Mouse (Mus musculus) ES-E14 (cell line): ENCODE results near the gene Pard3. TPM values are rescaled to one million over a fixed set of nuclear protein-coding genes. Genes with fewer than 3 reads are reported as not detected.
A peak's percentile ranks its signal among the peaks of the same experiment; 100 is the strongest.

Experiments used
- DNase-seq: peaks from one replicate; pipeline ENCODE4 v3.0.0-alpha.2; 2013; ENCODE audit warnings: low read depth, low spot score
- H3K27ac ChIP-seq: 2 replicates; pipeline ENCODE4 v1.5.1; 2012; ENCODE audit warnings: low read depth, mild to moderate bottlenecking, low read length, moderate library complexity, mixed read lengths; ENCODE audit not compliant: poor library complexity, insufficient read depth, severe bottlenecking
- H3K36me3 ChIP-seq: 2 replicates; pipeline ENCODE4 v1.6.1; 2012; ENCODE audit warnings: mild to moderate bottlenecking, low read length, moderate library complexity, mixed read lengths; ENCODE audit not compliant: control insufficient read depth, poor library complexity, insufficient read depth, severe bottlenecking
- H3K4me1 ChIP-seq, 2 experiments: fragments of 150-350 bp in 1 of 2; sonication (generic) in 1 of 2; 2 replicates each; pipeline ENCODE4 v1.6.1; 2012; ENCODE audit warnings: low read length in 2 of 2, mild to moderate bottlenecking in 1 of 2, mixed read lengths in 1 of 2; ENCODE audit not compliant: control insufficient read depth in 2 of 2, insufficient read depth in 2 of 2, poor library complexity in 1 of 2
- H3K4me3 ChIP-seq, 2 experiments: fragments of 150-350 bp in 1 of 2; sonication (generic) in 1 of 2; 2 replicates each; pipeline ENCODE4 v1.5.1; 2012; ENCODE audit warnings: low read length in 2 of 2, low read depth in 1 of 2, mild to moderate bottlenecking in 1 of 2, mixed read lengths in 1 of 2; ENCODE audit not compliant: insufficient read depth in 1 of 2, poor library complexity in 1 of 2, severe bottlenecking in 1 of 2
- H3K9ac ChIP-seq: 2 replicates; pipeline ENCODE4 v1.6.1; 2012; ENCODE audit warnings: low read depth, mild to moderate bottlenecking, low read length, mixed read lengths; ENCODE audit not compliant: poor library complexity, insufficient read depth, severe bottlenecking
- H3K9me3 ChIP-seq: fragments of 150-350 bp; sonication (generic); 2 replicates; pipeline ENCODE4 v1.6.1; 2012; ENCODE audit warnings: low read depth, mild to moderate bottlenecking, low read length; ENCODE audit not compliant: control insufficient read depth, insufficient read depth
- CHD2 ChIP-seq: IDR thresholded peaks from 2 replicates; pipeline ENCODE4 v1.6.1; 2014; ENCODE audit warnings: mild to moderate bottlenecking, low read depth, low read length, inconsistent platforms
- HCFC1 ChIP-seq: IDR thresholded peaks from 2 replicates; pipeline ENCODE4 v1.6.1; 2012; ENCODE audit warnings: low read length, inconsistent platforms, borderline replicate concordance; ENCODE audit not compliant: insufficient read depth
- MAFK ChIP-seq: IDR thresholded peaks from 2 replicates; pipeline ENCODE4 v1.6.1; 2014; ENCODE audit warnings: mild to moderate bottlenecking, low read depth, low read length, inconsistent platforms; ENCODE audit not compliant: insufficient read depth
- ZC3H11A ChIP-seq: IDR thresholded peaks from 2 replicates; pipeline ENCODE4 v1.6.1; 2012; ENCODE audit warnings: low read depth, mild to moderate bottlenecking, inconsistent platforms, low read length, borderline replicate concordance
- ZNF384 ChIP-seq: IDR thresholded peaks from 2 replicates; pipeline ENCODE4 v1.6.1; 2012; ENCODE audit warnings: low read depth, low read length, inconsistent platforms
- in situ Hi-C, 2 experiments: fragments of 600-800 bp; cut with MboI; formaldehyde crosslinking; loops; one replicate each; pipeline ENCODE4 v1.15.1; 2025; ENCODE audit warnings: low sequenced_read_pairs in 2 of 2, inconsistent platforms in 1 of 2; ENCODE audit not compliant: unreplicated experiment in 2 of 2
- total RNA-seq: library from RNA; depleted of rRNA; stranded (reverse); fragments of 300-350 nt; gene quantifications from 2 replicates; pipeline ENCODE4 v1.2.3, GENCODE M21; 2012

Pard3 gene
- total RNA-seq, 1 experiment = 30.2 TPM

DNA sequence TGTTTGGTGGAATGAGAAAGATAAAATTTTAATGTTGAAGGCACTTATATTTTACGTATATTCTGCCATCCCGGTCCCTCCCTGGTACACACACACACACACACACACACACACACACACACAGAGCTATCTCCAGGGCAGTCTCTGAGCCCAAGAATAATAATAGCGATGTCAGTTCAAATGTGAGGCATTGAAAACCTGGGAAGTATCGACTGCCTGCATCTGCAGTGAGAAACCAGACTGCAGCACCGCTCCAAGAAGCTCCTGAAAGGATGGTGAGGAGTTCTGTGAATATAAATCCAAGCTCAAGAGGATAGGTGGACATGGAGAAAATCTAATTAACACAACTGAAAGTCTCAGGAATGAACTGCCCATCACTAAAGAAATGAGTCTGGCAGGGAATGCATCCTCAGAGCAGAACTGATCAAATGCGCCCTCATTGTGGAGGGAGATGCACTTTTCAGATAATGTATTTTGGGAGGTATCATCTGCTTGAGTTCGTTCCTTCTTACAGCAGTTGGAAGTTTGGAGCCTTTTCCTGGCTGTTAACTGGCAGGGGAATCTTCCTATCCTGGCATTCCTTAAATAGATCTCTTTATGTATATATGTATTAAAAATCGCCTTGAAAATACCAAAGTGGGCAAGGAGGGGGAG is 471.6 kb downstream of the Pard3 start:
- Histone ChIP-seq H3K9me3 (no peaks in the 10 kb centered on the region), H3K36me3 (no peaks in the 10 kb centered on the region), H3K4me1 (no peaks in the 10 kb centered on the region), H3K4me3 (no peak overlapping the region), H3K27ac (no peak overlapping the region), H3K9ac (no peak overlapping the region)
- TF ChIP-seq HCFC1 (no peak), ZC3H11A (no peak), CHD2 (no peak), MAFK (no peak), ZNF384 (no peak)
- in situ Hi-C loops = no loop called here
- DNase-seq = no peak

DNA sequence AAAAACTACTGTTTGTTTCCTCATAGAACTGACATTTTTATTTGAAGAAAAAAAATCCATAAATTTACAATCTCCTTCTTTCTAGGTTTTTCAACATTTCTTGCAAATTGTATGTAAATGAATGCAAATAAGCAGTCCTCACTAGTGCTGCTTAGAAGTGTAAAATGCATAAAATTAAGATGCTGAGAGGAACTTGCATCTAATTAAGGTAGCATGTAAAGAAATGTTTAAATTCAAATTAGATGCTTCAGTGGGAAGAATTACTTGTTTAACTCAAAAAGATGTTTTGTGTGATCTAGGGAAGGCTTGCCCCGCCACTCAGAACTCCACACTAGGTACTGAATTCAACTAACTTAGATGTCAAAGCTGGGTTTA is 472.1 kb downstream of the Pard3 start:
- H3K4me1 ChIP-seq = no peaks in the 10 kb centered on the region
- H3K27ac ChIP-seq = no peak overlapping the region
- in situ Hi-C loops = no loop called here
- no peaks in the 10 kb centered on the region for H3K36me3 ChIP-seq
- no peak for DNase-seq
- no peak overlapping the region for H3K4me3 ChIP-seq
- no peak overlapping the region for H3K9ac ChIP-seq
- no peak for TF ChIP-seq HCFC1
- no peak for TF ChIP-seq ZC3H11A
- no peak for TF ChIP-seq MAFK
- no peak for TF ChIP-seq CHD2
- TF ChIP-seq ZNF384 = no peak
- no peaks in the 10 kb centered on the region for H3K9me3 ChIP-seq

GRCm38 (mm10) chr8:127539803-127540202 is 476.1 kb downstream of the Pard3 start:
- no peak overlapping the region for H3K9ac ChIP-seq
- no peak overlapping the region for H3K4me3 ChIP-seq
- H3K36me3 ChIP-seq = no peaks in the 10 kb centered on the region
- DNase-seq = no peak
- in situ Hi-C loops = no loop called here
- H3K27ac ChIP-seq = no peak overlapping the region
- TF ChIP-seq HCFC1 (no peak), CHD2 (no peak), ZNF384 (no peak), ZC3H11A (no peak), MAFK (no peak)
- H3K4me1 ChIP-seq = no peaks in the 10 kb centered on the region
- H3K9me3 ChIP-seq = no peaks in the 10 kb centered on the region

DNA sequence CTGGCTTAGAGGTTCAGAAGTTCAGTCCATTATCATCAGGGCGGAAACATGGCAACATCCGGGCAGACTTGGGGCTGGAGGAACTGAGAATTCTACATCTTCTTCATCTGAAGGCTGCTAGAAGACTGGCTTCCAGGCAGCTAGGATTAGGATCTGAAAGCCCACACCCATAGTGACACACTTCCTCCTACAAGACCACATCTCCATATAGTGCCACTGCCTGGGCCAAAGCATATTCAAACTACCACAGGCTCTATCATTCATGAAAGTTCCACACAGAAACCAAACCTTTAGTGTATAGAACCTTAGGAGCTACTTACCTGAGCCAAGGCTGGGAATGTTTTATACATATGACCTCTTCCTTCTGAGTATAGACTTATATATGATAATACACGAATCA is 476.6 kb downstream of the Pard3 start:
- no peaks in the 10 kb centered on the region for H3K9me3 ChIP-seq

GRCm38 (mm10) chr8:127542162-127542561 is 478.5 kb downstream of the Pard3 start:
- Histone ChIP-seq H3K9me3 (no peaks in the 10 kb centered on the region), H3K36me3 (no peaks in the 10 kb centered on the region), H3K27ac (no peak overlapping the region), H3K9ac (no peak overlapping the region), H3K4me1 (no peaks in the 10 kb centered on the region), H3K4me3 (no peak overlapping the region)
- DNase-seq = peak; percentile 16
- in situ Hi-C loops = no loop called here
- TF ChIP-seq HCFC1 (no peak), CHD2 (no peak), ZC3H11A (no peak), ZNF384 (no peak), MAFK (no peak)

More for the DNA sequence above, 476.6 kb downstream of the Pard3 start:
- DNase-seq = no peak
- Histone ChIP-seq H3K27ac (no peak overlapping the region), H3K4me3 (no peak overlapping the region), H3K9ac (no peak overlapping the region), H3K4me1 (no peaks in the 10 kb centered on the region), H3K36me3 (no peaks in the 10 kb centered on the region)
- TF ChIP-seq ZC3H11A (no peak), CHD2 (no peak), HCFC1 (no peak), MAFK (no peak), ZNF384 (no peak)
- in situ Hi-C loops = no loop called here
